Mouse (Mus musculus) stomach, postnatal 0 days (tissue): ENCODE data around the gene Drd4. TPM values are rescaled to one million over a fixed set of nuclear protein-coding genes. Genes with fewer than 3 reads are reported as not detected.

ENCODE experiments used
- ATAC-seq: fragments of 200-750 bp; cut with Nextera tagmentation; 2 replicates; pipeline ENCODE4 v1.8.0; 2017; ENCODE audit not compliant: low FRiP score, low TSS enrichment
- DNase-seq: peaks from one replicate; pipeline ENCODE4 v3.0.0-alpha.2; 2016; ENCODE audit warnings: low spot score
- H3K27ac ChIP-seq: fragments of 300-500 bp; sonication (generic); replicated peaks from 2 replicates; pipeline ENCODE4 v1.5.1; 2014; ENCODE audit warnings: mild to moderate bottlenecking, control low read depth
- H3K27me3 ChIP-seq: fragments of 300-500 bp; sonication (generic); 2 replicates; pipeline ENCODE4 v1.6.1; 2014; ENCODE audit warnings: low read length; ENCODE audit not compliant: control insufficient read depth, insufficient read depth
- H3K36me3 ChIP-seq: fragments of 300-500 bp; sonication (generic); 2 replicates; pipeline ENCODE4 v1.6.1; 2014; ENCODE audit warnings: low read length, mixed read lengths; ENCODE audit not compliant: control insufficient read depth, insufficient read depth
- H3K4me1 ChIP-seq: fragments of 300-500 bp; sonication (generic); replicated peaks from 2 replicates; pipeline ENCODE4 v1.6.1; 2014; ENCODE audit warnings: antibody characterized with exemption; ENCODE audit not compliant: control insufficient read depth, insufficient read depth
- H3K4me2 ChIP-seq: fragments of 300-500 bp; sonication (generic); replicated peaks from 2 replicates; pipeline ENCODE4 v1.6.1; 2014; ENCODE audit warnings: low read depth, mild to moderate bottlenecking, control low read depth, moderate library complexity
- H3K4me3 ChIP-seq: fragments of 300-500 bp; sonication (generic); 2 replicates; pipeline ENCODE4 v1.5.1; 2014; ENCODE audit warnings: low read depth, low read length, control low read depth
- H3K9ac ChIP-seq: fragments of 300-500 bp; sonication (generic); 2 replicates; pipeline ENCODE4 v1.6.1; 2014; ENCODE audit warnings: mild to moderate bottlenecking, low read length, control low read depth, mixed read lengths
- H3K9me3 ChIP-seq: fragments of 300-500 bp; sonication (generic); 2 replicates; pipeline ENCODE4 v1.6.1; 2016; ENCODE audit warnings: low read length; ENCODE audit not compliant: control insufficient read depth
- CTCF ChIP-seq: IDR thresholded peaks from 2 replicates; pipeline ENCODE4 v1.5.1; 2016; ENCODE audit warnings: antibody characterized with exemption, low read depth, mild to moderate bottlenecking, moderate library complexity
- EP300 ChIP-seq: optimal IDR thresholded peaks from 2 replicates; pipeline ENCODE3; 2016; ENCODE audit warnings: antibody characterized with exemption
- WGBS: fragments of 180-500 bp; shearing (Covaris S2); extraction: QIAGEN DNeasy Blood & Tissue Kit; methylation state at CpG from one replicate; pipeline ENCODE4 v1.1.7; 2014; 5-methylcytosine and 5-hydroxymethylcytosine counted together
- polyA plus RNA-seq: library from polyadenylated mRNA; unstranded; fragments of >200 nt; fragmentation: Nextera tagmentation; extraction: Ambion mirVana; gene quantifications from 2 replicates; pipeline ENCODE4 v1.2.1, GENCODE M21; 2015

Gene Drd4
- polyA plus RNA-seq, 1 experiment from 2014 or later = 0.06 TPM

GRCm38 (mm10) chr7:141335682-141336081, 43.9 kb downstream of the Drd4 start:
- TF ChIP-seq CTCF (no peak), EP300 (no peak)
- ATAC-seq = no peak
- Histone ChIP-seq H3K9me3 (no peaks in the 10 kb centered on the region), H3K27ac (peak overlapping the region; percentile 45; the same call in 1 of the 2 replicates), H3K4me1 (no peaks in the 10 kb centered on the region), H3K9ac (no peak overlapping the region), H3K4me2 (no peak overlapping the region), H3K36me3 (0 out of 2 replicates have a peak, but pooled peaks cover 3% of the 10 kb centered on the region), H3K4me3 (no peak overlapping the region), H3K27me3 (no peaks in the 10 kb centered on the region)
- DNase-seq = no peak
- 83% methylated on average over 4 of the region's 4 CpGs for WGBS

GRCm38 (mm10) chr7:141336296-141336695, 44.5 kb downstream of the Drd4 start:
- Histone ChIP-seq H3K4me3 (no peak overlapping the region), H3K9ac (peak overlapping the region; percentile 23; the same call in 1 of the 2 replicates), H3K4me2 (no peak overlapping the region), H3K27me3 (no peaks in the 10 kb centered on the region), H3K36me3 (0 out of 2 replicates have a peak, but pooled peaks cover 3% of the 10 kb centered on the region), H3K27ac (peak overlapping the region; percentile 45), H3K9me3 (no peaks in the 10 kb centered on the region), H3K4me1 (no peaks in the 10 kb centered on the region)
- TF ChIP-seq CTCF (no peak), EP300 (no peak)
- DNase-seq (no peak), ATAC-seq (no peak)
- 62% methylated on average over 3 of the region's 3 CpGs for WGBS

DNA sequence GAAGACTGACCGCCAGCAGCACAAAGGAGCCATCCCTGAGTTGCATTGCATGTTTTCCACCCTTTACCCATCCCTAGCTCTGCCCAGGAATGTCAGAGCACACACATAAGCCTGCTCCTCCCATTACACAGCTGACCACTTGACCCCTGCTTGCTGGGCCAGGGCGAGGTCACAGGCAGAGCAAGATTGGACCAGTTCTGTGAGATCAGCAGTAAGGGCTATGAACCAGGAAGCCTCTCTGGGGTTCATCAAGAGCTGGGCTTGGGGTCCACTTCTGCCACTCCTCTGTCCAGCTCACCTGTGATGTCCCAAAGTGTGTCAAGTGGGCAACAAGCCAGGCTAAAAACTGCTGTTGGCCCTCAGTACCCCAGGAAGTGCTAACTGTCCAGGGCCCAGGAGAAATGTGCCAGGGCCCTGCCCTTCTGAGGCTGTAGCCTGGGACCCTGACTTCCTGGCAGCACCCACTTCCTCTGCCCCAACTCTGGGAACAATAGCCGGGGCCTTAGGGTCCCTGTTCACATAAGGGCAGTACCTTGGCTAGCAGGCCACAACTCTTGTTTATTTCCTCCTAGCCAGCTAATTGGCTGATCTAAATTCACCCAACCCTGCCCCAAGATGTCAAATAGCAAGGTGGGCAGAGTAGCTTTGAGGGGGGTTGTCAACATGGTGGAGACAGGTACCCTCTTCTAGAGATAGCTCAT, 46.1 kb downstream of the Drd4 start:
- ATAC-seq = peak; percentile 23; the same call in 1 of the 2 replicates
- peak; percentile 47 for DNase-seq
- H3K4me1 ChIP-seq = no peaks in the 10 kb centered on the region
- 0 out of 2 replicates have a peak, but pooled peaks cover 3% of the 10 kb centered on the region for H3K36me3 ChIP-seq
- peak overlapping the region; percentile 55 for H3K4me2 ChIP-seq
- H3K9ac ChIP-seq = peak overlapping the region; percentile 76
- H3K4me3 ChIP-seq = no peak overlapping the region; the same call in 1 of the 2 replicates
- WGBS = 60% methylated on average over 3 of the region's 3 CpGs
- H3K27ac ChIP-seq = peak overlapping the region; percentile 92
- no peaks in the 10 kb centered on the region for H3K27me3 ChIP-seq
- H3K9me3 ChIP-seq = no peaks in the 10 kb centered on the region
- TF ChIP-seq CTCF (no peak), EP300 (no peak)

DNA sequence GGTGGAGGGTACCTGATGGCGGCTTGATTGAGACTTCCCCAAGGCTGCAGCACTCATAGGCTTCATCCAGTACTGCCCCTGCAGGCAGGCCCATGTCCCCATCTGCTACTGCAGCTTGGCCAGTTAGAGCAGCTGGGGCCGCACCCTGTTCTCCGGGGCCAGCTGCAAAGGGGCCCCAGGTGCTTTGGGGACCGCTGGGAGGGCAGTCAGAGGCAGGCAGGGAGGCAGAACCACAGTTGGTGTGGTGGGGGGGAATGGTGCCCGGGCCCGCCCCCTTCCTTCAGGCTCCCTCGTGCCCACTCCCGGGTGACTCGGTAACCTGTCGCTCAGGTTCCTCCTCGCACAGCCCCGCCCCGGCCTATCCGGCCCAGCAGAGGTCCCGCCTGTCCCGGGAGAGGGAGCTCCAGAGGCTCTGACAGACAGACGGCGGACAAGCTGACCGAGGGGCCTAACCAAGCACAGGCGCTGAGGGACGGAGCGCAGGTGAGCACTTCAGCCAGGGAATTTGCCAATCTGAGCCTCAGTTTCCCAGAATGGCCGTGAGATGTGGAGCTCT, 46.8 kb downstream of the Drd4 start, which contains the start of gene Eps8l2:
TSS of gene Eps8l2 (plus strand) at position 305 of the 556 bp plus-strand sequence.
- Histone ChIP-seq H3K4me2 (peak within 1 kb of the TSS; percentile 55), H3K4me1 (no peaks in the 10 kb centered on the region), H3K9me3 (no peaks in the 10 kb centered on the region), H3K36me3 (no peaks in the 10 kb centered on the region), H3K27ac (peak within 1 kb of the TSS; percentile 92), H3K9ac (peak within 1 kb of the TSS; percentile 76), H3K27me3 (no peaks in the 10 kb centered on the region), H3K4me3 (peak within 1 kb of the TSS; percentile 45)
- WGBS = 6% methylated on average over 23 of the region's 23 CpGs
- ATAC-seq (peak; percentile 86), DNase-seq (peak; percentile 93)
- TF ChIP-seq EP300 (no peak), CTCF (peak; percentile 59)

DNA sequence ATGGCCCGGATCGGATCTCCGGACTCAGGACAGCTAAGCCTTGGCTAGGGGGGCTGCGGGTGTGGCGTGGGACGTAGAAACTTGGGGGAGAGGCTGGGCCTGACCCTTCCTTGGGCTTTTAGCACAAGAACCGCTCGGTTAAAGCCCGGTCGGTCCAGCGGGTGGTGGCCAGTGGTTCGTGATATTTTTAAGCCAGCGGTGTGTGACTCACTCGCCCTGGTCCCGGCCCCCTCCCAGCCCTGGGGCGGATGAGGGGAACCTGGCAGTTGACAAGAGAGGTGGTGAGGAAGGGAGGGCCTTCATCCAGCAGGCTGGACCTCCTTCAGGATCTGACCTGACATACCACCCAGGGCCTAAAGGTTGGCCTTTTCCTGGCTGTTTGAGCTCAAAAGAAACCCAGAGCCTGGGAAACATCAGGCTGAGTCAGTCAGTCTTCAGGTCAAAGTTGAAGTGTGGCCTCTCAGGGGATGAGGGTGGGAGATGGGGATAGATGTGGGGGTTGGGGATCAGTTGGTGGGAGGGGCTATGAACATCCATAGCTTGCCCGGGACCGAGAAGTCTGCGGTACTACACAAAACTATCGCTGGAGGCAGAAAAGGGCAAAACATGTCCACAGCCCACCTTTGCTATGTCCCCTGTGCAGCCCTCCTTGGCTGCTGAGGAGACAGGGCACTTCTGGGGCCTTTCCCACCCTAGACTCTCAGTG, 47.6 kb downstream of the Drd4 start:
- Histone ChIP-seq H3K4me2 (peak overlapping the region; percentile 55), H3K36me3 (no peaks in the 10 kb centered on the region), H3K27ac (peak overlapping the region; percentile 92), H3K9ac (peak overlapping the region; percentile 76), H3K27me3 (no peaks in the 10 kb centered on the region), H3K4me3 (peak overlapping the region; percentile 45), H3K9me3 (no peaks in the 10 kb centered on the region), H3K4me1 (no peaks in the 10 kb centered on the region)
- DNase-seq (peak; percentile 44), ATAC-seq (peak; percentile 11; the same call in 1 of the 2 replicates)
- no peak for TF ChIP-seq EP300
- TF ChIP-seq CTCF = no peak
- 35% methylated on average over 20 of the region's 20 CpGs for WGBS
